Mouse (Mus musculus) heart, postnatal 0 days (tissue): ENCODE measurements around the gene Lpin1.

Experiments used
- CTCF ChIP-seq: IDR thresholded peaks from 2 replicates; pipeline ENCODE4 v1.5.1; 2016; ENCODE audit warnings: antibody characterized with exemption, control low read depth, low read depth
- EP300 ChIP-seq: IDR thresholded peaks from 2 replicates; pipeline ENCODE4 v1.6.1; 2016; ENCODE audit warnings: antibody characterized with exemption, low read depth

DNA sequence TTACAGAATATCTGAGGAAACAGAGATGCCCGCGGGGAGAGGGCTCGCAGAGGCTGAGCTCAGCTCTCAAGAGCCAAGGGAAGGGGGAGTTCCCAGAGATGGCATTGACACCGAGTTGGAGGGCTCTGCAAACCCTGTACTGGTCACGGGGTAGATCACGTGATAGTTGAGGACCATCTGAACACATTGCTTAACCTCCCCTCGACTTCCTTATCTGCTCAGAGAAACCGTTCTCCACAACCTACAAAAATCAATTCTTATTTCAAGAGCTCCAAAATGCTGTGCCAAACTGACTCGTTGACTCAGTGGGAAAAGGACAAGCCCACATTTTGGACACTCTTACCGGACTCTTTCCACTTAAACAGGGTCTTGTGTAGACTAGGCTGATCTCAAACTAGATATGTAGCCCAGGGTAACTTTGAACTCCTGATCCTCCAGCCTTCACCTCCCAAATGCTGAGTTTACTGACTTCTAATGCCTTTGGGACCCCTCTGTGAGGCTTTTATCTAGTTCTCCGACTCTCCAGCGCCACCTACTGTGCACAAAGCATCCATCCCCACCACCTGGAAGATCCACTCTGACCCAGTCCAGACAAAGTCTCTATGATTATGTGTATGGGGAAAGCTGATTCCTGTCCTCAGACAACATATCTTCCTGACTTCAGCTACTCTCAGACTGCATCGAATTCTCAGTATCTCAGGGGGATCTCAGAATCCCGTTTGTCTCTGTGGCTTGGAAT, 23.5 kb upstream of the Lpin1 start:
- TF ChIP-seq CTCF (peak; percentile 67), EP300 (no peak)
